Mouse (Mus musculus) myocyte (in vitro differentiated cells): Measurements from ENCODE around the gene Specc1l. TPM values are rescaled to one million over a fixed set of nuclear protein-coding genes. Genes with fewer than 3 reads are reported as not detected.

Experiments used
- H3K27me3 ChIP-seq: one replicate; pipeline ENCODE4 v1.6.1; 2011; ENCODE audit not compliant: control insufficient read depth, insufficient read depth, insufficient read length
- H3K36me3 ChIP-seq: one replicate; pipeline ENCODE4 v1.6.1; 2011; ENCODE audit not compliant: control insufficient read depth, insufficient read depth
- H3K4me2 ChIP-seq: one replicate; pipeline ENCODE4 v1.6.1; 2011; ENCODE audit warnings: low read depth, control low read depth
- H3K4me3 ChIP-seq: one replicate; pipeline ENCODE4 v1.5.1; 2011; ENCODE audit warnings: mild to moderate bottlenecking, control low read depth, moderate library complexity
- H3K79me2 ChIP-seq: one replicate; pipeline ENCODE4 v1.6.1; 2011; ENCODE audit not compliant: control insufficient read depth, insufficient read depth
- H3ac ChIP-seq: one replicate; pipeline ENCODE4 v1.6.1; 2011; ENCODE audit not compliant: control insufficient read depth, insufficient read length
- CEBPB ChIP-seq: IDR thresholded peaks from 2 replicates; pipeline ENCODE4 v1.6.1; 2011; ENCODE audit warnings: mild to moderate bottlenecking, moderate library complexity; ENCODE audit not compliant: poor library complexity, insufficient read depth, severe bottlenecking
- E2F4 ChIP-seq: IDR thresholded peaks from one replicate; pipeline ENCODE4 v1.6.1; 2011; ENCODE audit warnings: mild to moderate bottlenecking, control low read depth, moderate library complexity; ENCODE audit not compliant: insufficient read depth
- MAX ChIP-seq: IDR thresholded peaks from one replicate; pipeline ENCODE4 v1.6.1; 2011; ENCODE audit warnings: low read depth, mild to moderate bottlenecking, control low read depth
- MYOD1 ChIP-seq, 3 experiments: IDR thresholded peaks; one replicate each; pipeline ENCODE4 v1.6.1; 2011; ENCODE audit warnings: control low read depth in 2 of 3, low read depth in 2 of 3, mild to moderate bottlenecking in 2 of 3, moderate library complexity in 1 of 3; ENCODE audit not compliant: insufficient read length in 2 of 3, control insufficient read depth in 1 of 3
- MYOG ChIP-seq, 3 experiments: IDR thresholded peaks; one replicate each; pipeline ENCODE4 v1.6.1; 2011; ENCODE audit warnings: control low read depth in 2 of 3, low read depth in 2 of 3, mild to moderate bottlenecking in 2 of 3; ENCODE audit not compliant: insufficient read length in 2 of 3, control insufficient read depth in 1 of 3, insufficient read depth in 1 of 3
- POLR2A ChIP-seq: IDR thresholded peaks from one replicate; pipeline ENCODE4 v1.6.1; 2011; ENCODE audit warnings: low read depth, mild to moderate bottlenecking, control low read depth, moderate library complexity; ENCODE audit not compliant: insufficient read length
- POLR2AphosphoS2 ChIP-seq: IDR thresholded peaks from one replicate; pipeline ENCODE4 v1.6.1; 2011; ENCODE audit warnings: low read depth, control low read depth; ENCODE audit not compliant: insufficient read length
- REST ChIP-seq: IDR thresholded peaks from one replicate; pipeline ENCODE4 v1.6.1; 2011; ENCODE audit warnings: mild to moderate bottlenecking, control low read depth, moderate library complexity; ENCODE audit not compliant: insufficient read depth, insufficient read length
- SRF ChIP-seq: IDR thresholded peaks from one replicate; pipeline ENCODE4 v1.6.1; 2011; ENCODE audit warnings: low read depth; ENCODE audit not compliant: control insufficient read depth, insufficient read length
- TCF12 ChIP-seq: IDR thresholded peaks from one replicate; pipeline ENCODE4 v1.6.1; 2011; ENCODE audit warnings: mild to moderate bottlenecking, control low read depth; ENCODE audit not compliant: poor library complexity, insufficient read depth, severe bottlenecking
- TCF3 ChIP-seq: IDR thresholded peaks from one replicate; pipeline ENCODE4 v1.6.1; 2011; ENCODE audit warnings: low read depth, control low read depth; ENCODE audit not compliant: insufficient read length
- USF1 ChIP-seq: IDR thresholded peaks from one replicate; pipeline ENCODE4 v1.6.1; 2011; ENCODE audit warnings: low read depth, mild to moderate bottlenecking, control low read depth, moderate library complexity
- polyA plus RNA-seq: library from polyadenylated mRNA; unstranded; fragments of >200 nt; fragmentation: generic; extraction: Trizol; gene quantifications from one replicate; pipeline ENCODE4 v1.2.1, GENCODE M21; 2012; ENCODE audit warnings: missing spikeins

Specc1l gene
- polyA plus RNA-seq, 1 experiment = 20.4 TPM

GRCm38 (mm10) chr10:75221936-75222610 is 10.2 kb downstream of the Specc1l start:
- no peak for TF ChIP-seq POLR2AphosphoS2
- TF ChIP-seq MYOD1 (IDR thresholded peaks at IDR 0.05; ENCODE audit: control insufficient read depth in 1 of 3, insufficient read length in 2 of 3, low read depth in 2 of 3) = no peak
- TF ChIP-seq REST = no peak
- no peak for TF ChIP-seq TCF12
- no peak for TF ChIP-seq TCF3
- TF ChIP-seq MAX = no peak
- Histone ChIP-seq H3K79me2 (peaks cover 90% of the 10 kb centered on the region), H3K4me2 (peak overlapping the region; percentile 74), H3K27me3 (no peaks in the 10 kb centered on the region), H3K36me3 (no peaks in the 10 kb centered on the region), H3ac (no peak overlapping the region), H3K4me3 (no peak overlapping the region)

- Histone ChIP-seq H3K4me3 (no peak overlapping the region), H3K4me2 (peak overlapping the region; percentile 74), H3K79me2 (peaks cover 90% of the 10 kb centered on the region), H3ac (no peak overlapping the region), H3K36me3 (no peaks in the 10 kb centered on the region), H3K27me3 (no peaks in the 10 kb centered on the region)
- TF ChIP-seq TCF12 = no peak
- no peak for TF ChIP-seq MYOG (IDR thresholded peaks at IDR 0.05; ENCODE audit: control insufficient read depth in 1 of 3, insufficient read depth in 1 of 3, insufficient read length in 2 of 3, low read depth in 2 of 3)
- TF ChIP-seq POLR2AphosphoS2 = no peak
- TF ChIP-seq SRF = no peak
- TF ChIP-seq E2F4 = no peak
- TF ChIP-seq MYOD1 (IDR thresholded peaks at IDR 0.05; ENCODE audit: control insufficient read depth in 1 of 3, insufficient read length in 2 of 3, low read depth in 2 of 3) = no peak
- TF ChIP-seq REST = no peak
- no peak for TF ChIP-seq CEBPB
These were observed 10.7 kb downstream of the Specc1l start for GRCm38 (mm10) chr10:75222611-75222998.

GRCm38 (mm10) chr10:75224154-75224553 is 12.3 kb downstream of the Specc1l start:
- H3K36me3 ChIP-seq = no peaks in the 10 kb centered on the region
- no peak overlapping the region for H3K4me2 ChIP-seq
- H3ac ChIP-seq = no peak overlapping the region
- no peaks in the 10 kb centered on the region for H3K27me3 ChIP-seq
- TF ChIP-seq CEBPB (no peak), MYOG (IDR thresholded peaks at IDR 0.05; ENCODE audit: control insufficient read depth in 1 of 3, insufficient read depth in 1 of 3, insufficient read length in 2 of 3, low read depth in 2 of 3) (peak in 1 of 3 experiments; percentile 48)
- no peak overlapping the region for H3K4me3 ChIP-seq
- peaks cover 90% of the 10 kb centered on the region for H3K79me2 ChIP-seq

- H3K79me2 ChIP-seq = peaks cover 89% of the 10 kb centered on the region
- no peak overlapping the region for H3K4me3 ChIP-seq
- no peak overlapping the region for H3ac ChIP-seq
- TF ChIP-seq CEBPB (no peak), REST (no peak), MAX (no peak)
- no peaks in the 10 kb centered on the region for H3K27me3 ChIP-seq
- H3K36me3 ChIP-seq = no peaks in the 10 kb centered on the region
- H3K4me2 ChIP-seq = no peak overlapping the region
These were observed 12.8 kb downstream of the Specc1l start for GRCm38 (mm10) chr10:75224630-75225029.

GRCm38 (mm10) chr10:75227381-75227780 is 15.5 kb downstream of the Specc1l start:
- H3ac ChIP-seq = no peak overlapping the region
- no peak overlapping the region for H3K4me2 ChIP-seq
- no peaks in the 10 kb centered on the region for H3K27me3 ChIP-seq
- TF ChIP-seq SRF (no peak), CEBPB (no peak), REST (no peak), MAX (no peak), TCF3 (no peak), USF1 (no peak), TCF12 (no peak), MYOG (IDR thresholded peaks at IDR 0.05; ENCODE audit: control insufficient read depth in 1 of 3, insufficient read depth in 1 of 3, insufficient read length in 2 of 3, low read depth in 2 of 3) (no peak), E2F4 (no peak), POLR2A (no peak), POLR2AphosphoS2 (no peak)
- H3K36me3 ChIP-seq = peaks cover 9% of the 10 kb centered on the region
- no peak overlapping the region for H3K4me3 ChIP-seq
- peaks cover 81% of the 10 kb centered on the region for H3K79me2 ChIP-seq
